Mouse (Mus musculus) midbrain, postnatal 0 days (tissue): ENCODE results near the gene 1700067K01Rik. TPM values are rescaled to one million over a fixed set of nuclear protein-coding genes. Genes with fewer than 3 reads are reported as not detected.
A peak's percentile ranks its signal among the peaks of the same experiment; 100 is the strongest.
"Not testable (repeated sequence)": the region's sequence is repeated elsewhere in the genome, so short reads cannot be mapped to it uniquely, and the experiment has no call there.

ENCODE experiments used
- ATAC-seq: fragments of 200-750 bp; cut with Nextera tagmentation; 2 replicates; pipeline ENCODE4 v1.8.0; 2017; ENCODE audit warnings: moderate number of reproducible peaks, mild to moderate bottlenecking, moderate TSS enrichment, moderate library complexity; ENCODE audit not compliant: low FRiP score
- DNase-seq: peaks from one replicate; pipeline ENCODE4 v3.0.0-alpha.2; 2015; ENCODE audit warnings: low spot score
- H3K27ac ChIP-seq: fragments of 300-500 bp; sonication (generic); 2 replicates; pipeline ENCODE4 v1.5.1; 2014; ENCODE audit warnings: low read depth, mild to moderate bottlenecking, low read length, mixed read lengths
- H3K27me3 ChIP-seq: fragments of 300-500 bp; sonication (generic); 2 replicates; pipeline ENCODE4 v1.6.1; 2014; ENCODE audit warnings: low read length, control low read depth, mixed read lengths; ENCODE audit not compliant: insufficient read depth
- H3K36me3 ChIP-seq: fragments of 300-500 bp; sonication (generic); 2 replicates; pipeline ENCODE4 v1.6.1; 2014; ENCODE audit warnings: low read length, control low read depth, mixed read lengths; ENCODE audit not compliant: insufficient read depth
- H3K4me1 ChIP-seq: fragments of 300-500 bp; sonication (generic); 2 replicates; pipeline ENCODE4 v1.6.1; 2014; ENCODE audit warnings: mild to moderate bottlenecking, control low read depth, antibody characterized with exemption, low read length, mixed read lengths; ENCODE audit not compliant: insufficient read depth
- H3K4me2 ChIP-seq: fragments of 300-500 bp; sonication (generic); 2 replicates; pipeline ENCODE4 v1.6.1; 2014; ENCODE audit warnings: low read depth, mild to moderate bottlenecking, low read length, mixed read lengths; ENCODE audit not compliant: poor library complexity, severe bottlenecking
- H3K4me3 ChIP-seq: fragments of 300-500 bp; sonication (generic); 2 replicates; pipeline ENCODE4 v1.5.1; 2014; ENCODE audit warnings: low read depth, mild to moderate bottlenecking, low read length, moderate library complexity
- H3K9ac ChIP-seq: fragments of 300-500 bp; sonication (generic); replicated peaks from 2 replicates; pipeline ENCODE4 v1.6.1; 2014; ENCODE audit warnings: mild to moderate bottlenecking, low read length, moderate library complexity, mixed read lengths; ENCODE audit not compliant: poor library complexity, severe bottlenecking
- H3K9me3 ChIP-seq: fragments of 300-500 bp; sonication (generic); 2 replicates; pipeline ENCODE4 v1.6.1; 2016; ENCODE audit warnings: low read length, control low read depth
- CTCF ChIP-seq: IDR thresholded peaks from 2 replicates; pipeline ENCODE4 v1.5.1; 2016; ENCODE audit warnings: antibody characterized with exemption, mild to moderate bottlenecking
- WGBS: fragments of 180-500 bp; shearing (Covaris S2); extraction: QIAGEN DNeasy Blood & Tissue Kit; methylation state at CpG from one replicate; pipeline ENCODE4 v1.1.7; 2014; 5-methylcytosine and 5-hydroxymethylcytosine counted together
- polyA plus RNA-seq: library from polyadenylated mRNA; unstranded; fragments of >200 nt; fragmentation: Nextera tagmentation; extraction: Ambion mirVana; gene quantifications from 2 replicates; pipeline ENCODE4 v1.2.1, GENCODE M21; 2015
- total RNA-seq: library from RNA; depleted of rRNA; stranded (reverse); fragments of >200 nt; gene quantifications from 2 replicates; pipeline ENCODE4 v1.2.3, GENCODE M21; 2014

1700067K01Rik gene
- total and polyA plus RNA-seq, 2 experiments from 2014 or later: 0.58 to 1.2 TPM

DNA sequence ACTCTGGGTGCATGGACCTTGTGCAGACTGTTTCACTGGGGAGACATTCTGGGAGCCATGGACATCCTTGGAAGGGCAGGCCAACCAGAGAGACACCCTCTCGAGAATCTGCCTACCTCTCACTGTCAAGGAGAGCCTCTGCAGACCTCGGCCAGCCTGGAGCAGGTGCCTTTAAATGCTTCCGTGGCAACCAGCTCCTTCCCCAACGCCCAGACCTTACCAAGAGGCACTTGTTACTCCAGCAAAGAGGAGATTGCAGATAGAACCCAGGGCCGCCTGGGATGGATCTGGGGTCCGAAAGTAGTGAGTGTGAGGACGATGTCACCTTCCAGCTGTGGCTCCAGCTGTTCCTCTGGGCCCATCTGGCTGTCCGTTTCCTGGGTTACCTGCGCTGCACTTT is 23.1 kb upstream of the 1700067K01Rik start:
- 0 out of 2 replicates have a peak overlapping the region, but pooled peaks have one; percentile 8 for H3K9ac ChIP-seq
- no peak overlapping the region for H3K4me3 ChIP-seq
- peaks cover 29% of the 10 kb centered on the region for H3K36me3 ChIP-seq
- no peaks in the 10 kb centered on the region for H3K9me3 ChIP-seq
- no peak overlapping the region for H3K27ac ChIP-seq
- no peaks in the 10 kb centered on the region for H3K27me3 ChIP-seq
- H3K4me1 ChIP-seq: peaks cover 22% of the 10 kb centered on the region; the same call in 1 of the 2 replicates
- no peak for ATAC-seq
- DNase-seq: no peak
- 70% methylated on average over 9 of the region's 9 CpGs for WGBS
- no peak for TF ChIP-seq CTCF
- H3K4me2 ChIP-seq: no peak overlapping the region

DNA sequence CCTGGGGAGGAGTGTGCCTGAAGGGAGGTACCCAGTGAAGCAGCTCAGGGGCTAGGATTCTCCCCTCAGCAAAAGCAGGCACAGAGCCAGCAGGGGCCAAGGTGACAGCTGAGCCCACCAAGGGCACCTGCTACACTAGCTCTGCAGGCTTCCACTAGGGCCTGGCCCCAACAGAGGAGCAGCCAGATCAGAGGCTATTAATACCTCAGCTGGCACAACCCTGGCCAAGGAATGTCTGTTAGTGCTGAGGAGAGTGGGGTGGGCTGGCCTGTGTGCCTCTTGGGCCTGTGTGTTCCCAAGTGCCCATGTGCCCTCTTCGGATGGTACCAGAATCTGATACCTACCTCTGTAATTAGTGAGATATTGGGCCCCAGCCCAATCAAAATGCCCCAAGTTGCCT is 21.1 kb upstream of the 1700067K01Rik start:
- H3K9me3 ChIP-seq: no peaks in the 10 kb centered on the region
- no peak overlapping the region for H3K9ac ChIP-seq
- no peaks in the 10 kb centered on the region for H3K27me3 ChIP-seq
- 92% methylated on average over 1 of the region's 1 CpGs for WGBS
- no peak overlapping the region for H3K4me2 ChIP-seq
- peaks cover 18% of the 10 kb centered on the region; the same call in 1 of the 2 replicates for H3K4me1 ChIP-seq
- peaks cover 38% of the 10 kb centered on the region for H3K36me3 ChIP-seq
- DNase-seq (no peak), ATAC-seq (no peak)
- H3K27ac ChIP-seq: no peak overlapping the region
- TF ChIP-seq CTCF: no peak
- H3K4me3 ChIP-seq: no peak overlapping the region

GRCm38 (mm10) chr8:83980845-83981244 is 20.5 kb upstream of the 1700067K01Rik start:
- H3K36me3 ChIP-seq: peaks cover 41% of the 10 kb centered on the region

GRCm38 (mm10) chr8:83981533-83981932 is 19.8 kb upstream of the 1700067K01Rik start:
- H3K9me3 ChIP-seq: no peaks in the 10 kb centered on the region
- DNase-seq: no peak
- H3K4me1 ChIP-seq: peaks cover 16% of the 10 kb centered on the region; the same call in 1 of the 2 replicates
- WGBS: 98% methylated on average over 7 of the region's 7 CpGs
- H3K27me3 ChIP-seq: no peaks in the 10 kb centered on the region
- no peak overlapping the region for H3K9ac ChIP-seq
- H3K27ac ChIP-seq: no peak overlapping the region
- no peak overlapping the region for H3K4me2 ChIP-seq
- peaks cover 48% of the 10 kb centered on the region for H3K36me3 ChIP-seq
- ATAC-seq: no peak
- H3K4me3 ChIP-seq: no peak overlapping the region
- no peak for TF ChIP-seq CTCF

More at GRCm38 (mm10) chr8:83980845-83981244, 20.5 kb upstream of the 1700067K01Rik start:
- Histone ChIP-seq H3K4me2 (no peak overlapping the region), H3K9ac (no peak overlapping the region), H3K27me3 (no peaks in the 10 kb centered on the region), H3K9me3 (no peaks in the 10 kb centered on the region), H3K4me1 (peaks cover 18% of the 10 kb centered on the region; the same call in 1 of the 2 replicates), H3K4me3 (no peak overlapping the region), H3K27ac (no peak overlapping the region)
- 78% methylated on average over 8 of the region's 8 CpGs for WGBS
- TF ChIP-seq CTCF: no peak
- DNase-seq (no peak), ATAC-seq (no peak)

- WGBS: 92% methylated on average over 4 of the region's 4 CpGs
Observed at GRCm38 (mm10) chr8:83982449-83982848, 18.9 kb upstream of the 1700067K01Rik start.

DNA sequence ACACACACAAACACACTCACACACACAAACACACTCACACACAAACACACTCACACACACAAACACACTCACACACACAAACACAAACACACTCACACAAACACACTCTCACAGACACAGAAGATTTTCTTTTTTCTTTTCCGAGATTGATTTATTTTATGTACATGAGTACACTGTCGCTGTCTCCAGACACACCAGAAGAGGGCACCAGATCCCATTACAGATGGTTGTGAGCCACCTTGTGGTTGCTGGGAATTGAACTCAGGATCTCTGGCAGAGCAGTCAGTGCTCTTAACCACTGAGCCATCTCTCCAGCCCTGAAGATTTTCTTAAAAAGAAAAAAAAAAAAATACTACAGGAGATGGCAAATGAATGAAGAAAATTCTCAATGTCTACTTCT is 18.1 kb upstream of the 1700067K01Rik start:
- not testable (repeated sequence) for ATAC-seq, DNase-seq, H3K4me1 ChIP-seq, H3K27me3 ChIP-seq, H3K9me3 ChIP-seq, H3K27ac ChIP-seq, H3K9ac ChIP-seq, H3K4me2 ChIP-seq, H3K4me3 ChIP-seq
- peak; percentile 59 for TF ChIP-seq CTCF
- peaks cover 60% of the 10 kb centered on the region for H3K36me3 ChIP-seq
- WGBS: 93% methylated on average over 2 of the region's 2 CpGs

More at GRCm38 (mm10) chr8:83982449-83982848, 18.9 kb upstream of the 1700067K01Rik start:
- Histone ChIP-seq H3K27me3 (no peaks in the 10 kb centered on the region), H3K4me3 (no peak overlapping the region), H3K36me3 (peaks cover 55% of the 10 kb centered on the region), H3K27ac (no peak overlapping the region), H3K9me3 (no peaks in the 10 kb centered on the region), H3K9ac (no peak overlapping the region), H3K4me1 (peaks cover 7% of the 10 kb centered on the region; the same call in 1 of the 2 replicates), H3K4me2 (no peak overlapping the region)
- ATAC-seq (no peak), DNase-seq (no peak)
- TF ChIP-seq CTCF: no peak
